Mouse (Mus musculus) myocyte (in vitro differentiated cells): ENCODE results near the gene Copz1.

Experiments
- MAX ChIP-seq: IDR thresholded peaks from one replicate; pipeline ENCODE4 v1.6.1; 2011; ENCODE audit warnings: low read depth, mild to moderate bottlenecking, control low read depth
- SRF ChIP-seq: IDR thresholded peaks from one replicate; pipeline ENCODE4 v1.6.1; 2011; ENCODE audit warnings: low read depth; ENCODE audit not compliant: control insufficient read depth, insufficient read length

- TF ChIP-seq MAX (no peak), SRF (no peak)
Measured at GRCm38 (mm10) chr15:103339166-103339960, 66.8 kb downstream of the Copz1 start.
